Mouse (Mus musculus) kidney, adult 18-20 months (tissue): ENCODE data around the gene Ptpn20.

ENCODE experiments used
- DNase-seq: peaks from one replicate; pipeline ENCODE4 v3.0.0; 2021

Ptpn20 gene

GRCm38 (mm10) chr14:33677996-33678395 is 89.0 kb downstream of the Ptpn20 start:
- no peak for DNase-seq

GRCm38 (mm10) chr14:33678740-33679139 is 89.7 kb downstream of the Ptpn20 start:
- no peak for DNase-seq

GRCm38 (mm10) chr14:33680621-33681020 is 91.6 kb downstream of the Ptpn20 start:
- no peak for DNase-seq

DNA sequence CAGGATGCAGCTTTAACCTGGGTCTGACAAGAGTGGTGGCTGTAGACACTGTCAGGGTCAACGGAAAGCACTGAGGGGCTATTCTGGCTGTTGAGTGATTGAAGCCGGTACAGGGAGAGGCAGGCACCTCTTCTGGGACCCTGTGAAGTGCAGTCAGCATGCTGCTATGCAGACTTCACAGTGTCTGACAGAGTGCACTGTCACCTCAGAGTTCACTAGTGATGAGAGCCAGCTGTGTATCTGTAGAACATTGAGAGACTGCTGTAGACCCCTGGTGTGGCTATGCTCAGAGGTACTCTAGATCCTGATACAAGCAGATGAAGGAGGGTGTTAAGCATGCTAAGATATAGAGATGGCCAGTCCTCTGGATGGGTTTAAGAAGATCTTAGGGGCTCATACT is 93.8 kb downstream of the Ptpn20 start:
- DNase-seq = no peak

- DNase-seq = no peak
Observed at GRCm38 (mm10) chr14:33683701-33684100, 94.7 kb downstream of the Ptpn20 start.

GRCm38 (mm10) chr14:33687444-33688028 is 98.5 kb downstream of the Ptpn20 start:
- peak; percentile 60 for DNase-seq

GRCm38 (mm10) chr14:33689044-33689443 is 100.0 kb downstream of the Ptpn20 start:
- no peak for DNase-seq
